Mouse (Mus musculus) cerebellum, adult 8-10 months (tissue): Measurements from ENCODE around the gene Vmn2r78.
"Not testable (repeated sequence)": the region's sequence is repeated elsewhere in the genome, so short reads cannot be mapped to it uniquely, and the experiment has no call there.

Source experiments
- DNase-seq: peaks from one replicate; pipeline ENCODE4 v3.0.0; 2022

Vmn2r78 gene

GRCm38 (mm10) chr7:86914794-86915193, at the start of gene Vmn2r78:
Gene Vmn2r78 (plus strand): TSS chr7:86915094.
- not testable (repeated sequence) for DNase-seq

DNA sequence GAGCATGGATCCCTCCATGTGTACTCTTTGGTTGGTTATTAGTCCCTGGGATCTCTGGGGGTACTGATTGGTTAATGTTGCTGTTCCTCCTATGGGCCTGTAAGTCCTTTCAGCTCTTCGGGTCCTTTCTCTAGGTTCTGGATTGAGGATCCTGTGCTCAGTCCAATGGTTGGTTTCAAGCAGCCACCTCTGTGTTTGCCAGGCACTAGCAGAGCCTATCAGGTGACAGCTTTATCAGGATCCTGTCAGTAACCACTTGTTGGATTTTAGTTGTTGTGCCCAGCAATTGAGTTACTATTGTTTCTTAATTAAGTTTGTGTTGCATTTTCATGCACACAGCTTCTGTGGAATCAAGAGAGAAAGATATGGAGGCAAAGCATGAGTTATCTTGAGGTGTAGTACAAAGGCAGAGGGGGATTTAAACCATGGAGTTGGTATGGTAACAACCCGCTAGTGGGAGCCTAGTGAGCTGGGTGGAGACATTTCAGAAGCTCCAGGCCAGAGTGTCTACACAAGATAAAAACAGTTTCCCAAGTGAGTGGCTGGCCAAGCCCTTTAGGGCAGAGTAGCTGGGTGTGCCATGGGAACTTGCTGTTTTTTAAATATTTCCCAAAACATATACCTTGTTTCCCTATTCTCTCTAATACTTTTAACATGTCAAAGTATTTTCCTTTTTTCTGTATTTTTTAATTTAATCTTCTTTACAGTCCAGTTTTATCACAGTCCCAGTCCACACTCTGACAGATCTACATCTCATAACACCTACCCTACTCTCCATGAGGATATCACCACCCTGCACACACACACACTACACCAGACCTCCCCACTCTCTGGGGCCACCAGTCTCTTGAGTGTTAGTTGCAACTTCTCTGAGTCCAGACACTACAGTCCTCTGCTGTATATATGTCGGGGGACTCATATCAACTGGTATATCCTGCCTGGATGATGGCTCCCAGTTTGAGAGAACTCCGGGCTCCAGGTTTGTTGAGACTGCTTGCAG, 25.1 kb upstream of the Vmn2r78 start:
- no peak for DNase-seq

DNA sequence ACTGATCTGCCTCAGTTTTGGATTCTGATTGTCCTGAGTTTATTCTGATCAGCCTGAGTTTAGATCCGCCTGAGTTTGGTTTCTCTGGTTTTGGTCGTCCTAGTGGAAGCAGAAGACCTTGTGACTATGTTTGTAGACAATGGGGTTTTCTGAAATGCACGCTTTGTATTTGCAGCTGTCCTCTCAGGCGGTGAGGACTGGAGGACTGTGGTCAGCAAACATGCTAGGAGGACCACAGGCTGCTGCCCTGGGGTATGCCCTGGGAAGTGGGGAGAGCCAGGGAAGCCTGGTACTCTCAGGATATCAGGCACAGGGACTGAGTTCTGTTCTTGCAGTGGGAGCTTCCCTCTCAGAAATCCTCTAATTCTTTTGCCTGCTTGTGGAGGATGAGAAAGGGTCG, 22.4 kb downstream of the Vmn2r78 start:
- DNase-seq = no peak

DNA sequence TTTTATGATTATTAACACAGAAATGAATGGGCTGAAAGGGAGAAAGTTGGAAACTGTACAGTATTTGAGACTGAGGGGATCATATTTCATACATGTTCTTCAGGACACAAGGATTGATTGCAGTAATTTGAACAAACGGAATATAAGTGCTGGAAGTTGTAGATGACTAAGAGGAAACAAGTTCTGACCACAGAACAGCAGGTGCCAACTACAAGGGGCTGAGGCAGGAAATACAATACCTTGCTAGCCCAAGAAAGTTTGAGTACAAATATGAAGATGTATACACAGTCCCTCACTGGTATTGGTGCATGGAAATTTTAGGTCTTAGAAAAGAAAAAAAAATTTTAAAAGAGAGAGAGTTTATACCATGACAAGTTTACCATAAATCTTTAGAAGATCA, 79.8 kb downstream of the Vmn2r78 start:
- DNase-seq = no peak

GRCm38 (mm10) chr7:86995815-86996214, 80.9 kb downstream of the Vmn2r78 start, which contains the start of gene Vmn2r79:
Gene Vmn2r79 (plus strand): TSS chr7:86996115.
- not testable (repeated sequence) for DNase-seq
